Mouse (Mus musculus): ENCODE measurements at regions not wholly inside any gene's neighbourhood (a gene's known extent, or its start where the extent isn't known, plus 50 kb on each side); places are given as distances from the start of the nearest gene placed in this dataset.
"Not testable (repeated sequence)": the region's sequence is repeated elsewhere in the genome, so short reads cannot be mapped to it uniquely, and the experiment has no call there.

- WGBS: 84% methylated on average over 1 of the region's 1 CpGs
- not testable (repeated sequence) for H3K4me1 ChIP-seq; H3K36me3 ChIP-seq; H3K4me3 ChIP-seq; H3K27ac ChIP-seq; H3K27me3 ChIP-seq (ENCODE audit: insufficient read depth, poor library complexity, severe bottlenecking); DNase-seq (ENCODE audit: low spot score); H3K9me3 ChIP-seq
Observed at GRCm38 (mm10) chr1:186000066-186000465, 117.0 kb downstream of the Lyplal1 start.

- Histone ChIP-seq H3K36me3 (no peaks in the 10 kb centered on the region), H3K9me3 (no peaks in the 10 kb centered on the region), H3K4me3 (no peak overlapping the region), H3K27me3 (ENCODE audit: insufficient read depth, poor library complexity, severe bottlenecking) (no peaks in the 10 kb centered on the region), H3K27ac (no peak overlapping the region; the same call in 1 of the 2 replicates), H3K4me1 (no peaks in the 10 kb centered on the region)
- DNase-seq (ENCODE audit: low spot score): no peak
- WGBS: 74% methylated on average over 1 of the region's 1 CpGs
Observed at GRCm38 (mm10) chr1:186013413-186013812, 103.7 kb downstream of the Lyplal1 start.

DNA sequence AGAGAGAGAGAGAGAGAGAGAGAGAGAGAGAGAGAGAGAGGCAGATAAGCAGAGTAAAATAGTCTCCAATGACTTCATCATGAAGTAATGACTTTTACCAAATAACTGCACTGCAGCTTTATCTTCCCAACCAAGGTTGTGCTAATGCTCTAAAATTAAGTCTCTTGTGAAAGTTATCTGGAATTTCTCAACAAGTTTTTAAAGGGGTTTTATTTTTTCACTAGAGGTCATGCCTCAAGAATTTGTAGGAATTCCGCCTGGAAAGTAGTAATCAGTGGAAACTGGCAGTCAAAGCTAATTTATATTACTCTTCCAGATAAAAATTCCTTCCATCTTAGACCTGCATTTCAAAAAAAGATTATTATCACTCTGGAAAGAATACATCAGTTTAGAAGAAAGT is 102.9 kb downstream of the Lyplal1 start:
- no peaks in the 10 kb centered on the region for H3K27me3 ChIP-seq (ENCODE audit: insufficient read depth, poor library complexity, severe bottlenecking)
- H3K27ac ChIP-seq: no peak overlapping the region
- WGBS: 48% methylated on average over 1 of the region's 1 CpGs

DNA sequence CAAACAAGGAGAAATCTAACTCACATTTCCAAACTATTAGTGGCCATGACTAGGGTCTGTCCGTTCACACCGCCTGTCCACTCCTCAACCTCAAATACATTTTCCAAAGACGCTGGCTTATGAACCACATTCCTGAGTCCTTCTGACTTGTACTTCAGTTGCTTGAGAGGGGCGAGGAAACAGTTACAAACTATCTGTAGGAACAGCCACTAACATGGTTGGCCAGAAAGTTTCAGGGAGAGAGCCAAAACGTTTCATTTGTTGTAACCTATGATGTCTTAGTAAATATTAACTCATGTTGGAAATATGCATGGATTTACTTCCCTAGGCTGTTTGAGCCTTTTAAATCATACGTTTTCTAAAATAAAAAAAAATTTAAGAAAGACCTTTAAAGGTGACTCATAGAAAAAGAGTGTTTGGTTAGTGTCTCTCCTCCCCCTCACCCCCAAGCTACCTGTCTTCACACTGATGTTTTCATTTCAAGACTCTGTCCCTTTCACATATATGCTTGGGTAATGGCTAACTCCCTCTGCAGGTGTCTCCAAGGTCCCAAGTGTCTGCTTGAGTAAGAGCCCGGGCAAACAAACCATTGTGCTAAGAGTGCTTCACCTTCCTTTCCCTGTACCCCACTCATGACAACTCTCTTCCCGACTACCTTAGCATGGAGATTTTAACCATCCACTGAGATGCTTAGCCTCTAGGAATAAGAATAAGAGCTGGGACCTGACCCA is 101.1 kb downstream of the Lyplal1 start:
- H3K9me3 ChIP-seq: no peaks in the 10 kb centered on the region
- no peaks in the 10 kb centered on the region for H3K27me3 ChIP-seq (ENCODE audit: insufficient read depth, poor library complexity, severe bottlenecking)
- 76% methylated on average over 8 of the region's 8 CpGs for WGBS
- H3K27ac ChIP-seq: no peak overlapping the region
- no peaks in the 10 kb centered on the region for H3K4me1 ChIP-seq
- H3K4me3 ChIP-seq: no peak overlapping the region
- no peak for DNase-seq (ENCODE audit: low spot score)
- no peaks in the 10 kb centered on the region for H3K36me3 ChIP-seq

More for the DNA sequence above, 102.9 kb downstream of the Lyplal1 start:
- DNase-seq (ENCODE audit: low spot score): no peak
- H3K4me3 ChIP-seq: no peak overlapping the region
- H3K9me3 ChIP-seq: no peaks in the 10 kb centered on the region
- H3K4me1 ChIP-seq: no peaks in the 10 kb centered on the region
- no peaks in the 10 kb centered on the region for H3K36me3 ChIP-seq

- H3K27ac ChIP-seq: peak overlapping the region; percentile 22; the same call in 1 of the 2 replicates
- no peaks in the 10 kb centered on the region for H3K36me3 ChIP-seq
- H3K4me1 ChIP-seq: no peaks in the 10 kb centered on the region
- H3K9me3 ChIP-seq: no peaks in the 10 kb centered on the region
- DNase-seq (ENCODE audit: low spot score): no peak
- no peak overlapping the region for H3K4me3 ChIP-seq
- 53% methylated on average over 1 of the region's 1 CpGs for WGBS
- H3K27me3 ChIP-seq (ENCODE audit: insufficient read depth, poor library complexity, severe bottlenecking): no peaks in the 10 kb centered on the region
Observed at GRCm38 (mm10) chr1:186017547-186017946, 99.6 kb downstream of the Lyplal1 start.

- Histone ChIP-seq H3K27me3 (ENCODE audit: insufficient read depth, poor library complexity, severe bottlenecking) (no peaks in the 10 kb centered on the region), H3K9me3 (peaks cover 5% of the 10 kb centered on the region; the same call in 1 of the 2 replicates), H3K4me1 (no peaks in the 10 kb centered on the region), H3K4me3 (no peak overlapping the region), H3K27ac (no peak overlapping the region), H3K36me3 (0 out of 2 replicates have a peak, but pooled peaks cover 2% of the 10 kb centered on the region)
- 89% methylated on average over 5 of the region's 5 CpGs for WGBS
- no peak for DNase-seq (ENCODE audit: low spot score)
Observed at GRCm38 (mm10) chr1:186019511-186019910, 97.6 kb downstream of the Lyplal1 start.

GRCm38 (mm10) chr1:186031951-186032350 is 85.2 kb downstream of the Lyplal1 start:
- Histone ChIP-seq H3K9me3 (no peaks in the 10 kb centered on the region), H3K4me3 (no peak overlapping the region), H3K36me3 (no peaks in the 10 kb centered on the region), H3K27ac (no peak overlapping the region), H3K27me3 (ENCODE audit: insufficient read depth, poor library complexity, severe bottlenecking) (no peaks in the 10 kb centered on the region), H3K4me1 (no peaks in the 10 kb centered on the region)
- no peak for DNase-seq (ENCODE audit: low spot score)
- WGBS: 80% methylated on average over 10 of the region's 10 CpGs

- no peak overlapping the region for H3K4me3 ChIP-seq
- H3K9me3 ChIP-seq: no peaks in the 10 kb centered on the region
- no peak for DNase-seq (ENCODE audit: low spot score)
- H3K27ac ChIP-seq: no peak overlapping the region
- no peaks in the 10 kb centered on the region for H3K4me1 ChIP-seq
- 42% methylated on average over 2 of the region's 2 CpGs for WGBS
- H3K27me3 ChIP-seq (ENCODE audit: insufficient read depth, poor library complexity, severe bottlenecking): no peaks in the 10 kb centered on the region
- H3K36me3 ChIP-seq: no peaks in the 10 kb centered on the region
Observed at GRCm38 (mm10) chr1:186034443-186034842, 82.7 kb downstream of the Lyplal1 start.

All from heart, embryonic 10.5 days (tissue).